Mouse (Mus musculus): Measurements from ENCODE around the gene Gm45233. TPM values are rescaled to one million over a fixed set of nuclear protein-coding genes. Genes with fewer than 3 reads are reported as not detected.
A peak's percentile ranks its signal among the peaks of the same experiment; 100 is the strongest.

Gene Gm45233
- polyA plus RNA-seq, 1 experiment from 2014 or later: 0.38 TPM

GRCm38 (mm10) chr7:43476376-43476775 lies 32.4 kb downstream of the Gm45233 start:
- Histone ChIP-seq H3K27ac (no peak overlapping the region), H3K9ac (no peak overlapping the region), H3K4me1 (0 out of 2 replicates have a peak, but pooled peaks cover 4% of the 10 kb centered on the region), H3K27me3 (peaks cover 53% of the 10 kb centered on the region), H3K4me2 (replicated peaks) (0 out of 2 replicates have a peak overlapping the region, but pooled peaks have one; percentile 13), H3K9me3 (no peaks in the 10 kb centered on the region), H3K36me3 (peaks cover 6% of the 10 kb centered on the region; the same call in 1 of the 2 replicates), H3K4me3 (no peak overlapping the region)
- 6% methylated on average over 13 of the region's 13 CpGs for WGBS
- no peak for ATAC-seq (ENCODE audit: insufficient number of reproducible peaks, insufficient read depth, low FRiP score, low TSS enrichment)

GRCm38 (mm10) chr7:43481191-43481590 lies 37.3 kb downstream of the Gm45233 start:
- Histone ChIP-seq H3K27me3 (peaks cover 31% of the 10 kb centered on the region), H3K27ac (no peak overlapping the region), H3K4me1 (peaks cover 11% of the 10 kb centered on the region; the same call in 1 of the 2 replicates), H3K4me2 (replicated peaks) (no peak overlapping the region), H3K9ac (no peak overlapping the region), H3K36me3 (no peaks in the 10 kb centered on the region), H3K4me3 (no peak overlapping the region), H3K9me3 (no peaks in the 10 kb centered on the region)
- WGBS: 80% methylated on average over 3 of the region's 3 CpGs
- ATAC-seq (ENCODE audit: insufficient number of reproducible peaks, insufficient read depth, low FRiP score, low TSS enrichment): no peak

DNA sequence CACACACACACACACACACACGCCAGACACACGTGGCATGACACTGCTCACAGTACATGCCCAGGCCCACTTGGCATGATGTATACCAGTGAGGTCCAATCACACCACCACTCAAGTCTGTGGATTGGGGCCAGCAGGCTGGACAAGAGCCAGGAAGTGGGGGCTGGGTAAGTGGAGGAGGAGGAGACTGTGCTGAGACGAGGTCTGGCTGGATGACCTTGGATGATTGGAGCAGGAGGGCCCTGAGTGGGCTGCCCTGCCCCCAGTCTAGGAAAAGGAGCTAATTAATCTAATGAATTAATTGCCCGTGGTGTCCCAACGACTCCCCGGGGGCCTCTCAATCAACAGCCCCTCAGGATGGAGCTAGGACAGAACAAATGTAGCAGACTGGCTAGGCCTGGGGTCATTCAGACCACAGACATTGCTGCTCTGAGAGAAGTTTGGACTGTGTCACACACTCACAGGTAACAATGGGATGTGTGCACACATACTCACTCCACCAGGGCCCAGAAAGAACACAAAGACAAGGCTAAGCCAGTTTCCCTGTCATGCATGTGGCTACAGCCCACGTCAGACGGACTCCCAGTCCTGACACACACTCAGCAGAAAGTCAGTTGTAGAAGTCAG lies 38.3 kb downstream of the Gm45233 start:
- no peak for ATAC-seq (ENCODE audit: insufficient number of reproducible peaks, insufficient read depth, low FRiP score, low TSS enrichment)
- 64% methylated on average over 8 of the region's 8 CpGs for whole genome bisulfite sequencing
- Histone ChIP-seq H3K9ac (no peak overlapping the region), H3K4me1 (peaks cover 8% of the 10 kb centered on the region; the same call in 1 of the 2 replicates), H3K4me2 (replicated peaks) (no peak overlapping the region), H3K4me3 (no peak overlapping the region), H3K27me3 (peaks cover 21% of the 10 kb centered on the region), H3K36me3 (no peaks in the 10 kb centered on the region), H3K9me3 (no peaks in the 10 kb centered on the region), H3K27ac (no peak overlapping the region)

GRCm38 (mm10) chr7:43483236-43483635 lies 39.3 kb downstream of the Gm45233 start:
- Histone ChIP-seq H3K9me3 (no peaks in the 10 kb centered on the region), H3K27me3 (peaks cover 10% of the 10 kb centered on the region), H3K36me3 (no peaks in the 10 kb centered on the region), H3K4me2 (replicated peaks) (no peak overlapping the region), H3K4me1 (peaks cover 8% of the 10 kb centered on the region; the same call in 1 of the 2 replicates), H3K27ac (no peak overlapping the region), H3K9ac (no peak overlapping the region), H3K4me3 (no peak overlapping the region)
- 11% methylated on average over 10 of the region's 10 CpGs for WGBS
- no peak for ATAC-seq (ENCODE audit: insufficient number of reproducible peaks, insufficient read depth, low FRiP score, low TSS enrichment)

GRCm38 (mm10) chr7:43488646-43489045 lies 44.7 kb downstream of the Gm45233 start:
- peak overlapping the region; percentile 48; the same call in 1 of the 2 replicates for H3K4me3 ChIP-seq
- H3K9ac ChIP-seq: peak overlapping the region; percentile 7; the same call in 1 of the 2 replicates
- H3K4me1 ChIP-seq: 0 out of 2 replicates have a peak, but pooled peaks cover 14% of the 10 kb centered on the region
- H3K9me3 ChIP-seq: no peaks in the 10 kb centered on the region
- ATAC-seq (ENCODE audit: insufficient number of reproducible peaks, insufficient read depth, low FRiP score, low TSS enrichment): no peak
- H3K27ac ChIP-seq: no peak overlapping the region
- H3K36me3 ChIP-seq: no peaks in the 10 kb centered on the region
- peak overlapping the region; percentile 58; the same call in 1 of the 2 replicates for H3K4me2 ChIP-seq (replicated peaks)
- H3K27me3 ChIP-seq: 0 out of 2 replicates have a peak, but pooled peaks cover 4% of the 10 kb centered on the region
- WGBS: 32% methylated on average over 5 of the region's 5 CpGs

DNA sequence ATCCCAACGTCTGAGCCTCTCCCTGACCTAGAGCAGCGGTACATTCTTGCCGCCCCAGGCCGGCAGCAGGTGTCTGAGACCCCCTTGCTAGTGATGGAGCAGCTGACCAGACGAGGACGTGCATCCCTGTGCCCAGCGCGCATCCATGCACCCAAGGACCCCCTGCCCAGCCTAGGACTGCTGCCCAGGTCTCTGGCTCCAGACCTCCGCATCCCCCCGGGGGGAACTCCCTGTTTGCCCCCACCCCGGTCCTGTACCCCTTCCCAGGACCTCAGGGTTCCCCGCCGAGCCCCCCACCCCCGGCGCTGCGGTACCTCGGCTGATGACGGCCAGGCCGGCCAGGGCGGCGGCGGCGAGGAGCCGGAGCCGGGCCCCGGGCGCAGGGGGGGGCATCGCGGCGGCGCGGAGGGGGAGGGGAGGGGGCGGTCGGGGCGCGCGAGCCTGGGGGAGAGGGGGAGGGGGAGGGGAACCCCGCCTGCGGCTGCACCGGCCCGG lies 45.8 kb downstream of the Gm45233 start, which contains the start of gene Iglon5:
TSS of gene Iglon5 (minus strand) at position 445 of the 495 bp plus-strand sequence.
- H3K27me3 ChIP-seq: 0 out of 2 replicates have a peak, but pooled peaks cover 4% of the 10 kb centered on the region
- H3K36me3 ChIP-seq: no peaks in the 10 kb centered on the region
- WGBS: 1% methylated on average over 14 of the region's 41 CpGs
- no peak within 1 kb of the TSS for H3K27ac ChIP-seq
- ATAC-seq (ENCODE audit: insufficient number of reproducible peaks, insufficient read depth, low FRiP score, low TSS enrichment): peak; percentile 58; the same call in 1 of the 2 replicates
- H3K9me3 ChIP-seq: no peaks in the 10 kb centered on the region
- 0 out of 2 replicates have a peak, but pooled peaks cover 14% of the 10 kb centered on the region for H3K4me1 ChIP-seq
- peak within 1 kb of the TSS; percentile 58 for H3K4me2 ChIP-seq (replicated peaks)
- H3K4me3 ChIP-seq: peak within 1 kb of the TSS; percentile 48
- peak within 1 kb of the TSS; percentile 57 for H3K9ac ChIP-seq

- Histone ChIP-seq H3K4me2 (replicated peaks) (peak overlapping the region; percentile 58), H3K27me3 (peaks cover 7% of the 10 kb centered on the region; the same call in 1 of the 2 replicates), H3K9ac (peak overlapping the region; percentile 57), H3K36me3 (no peaks in the 10 kb centered on the region), H3K4me1 (0 out of 2 replicates have a peak, but pooled peaks cover 14% of the 10 kb centered on the region), H3K9me3 (no peaks in the 10 kb centered on the region), H3K4me3 (peak overlapping the region; percentile 48), H3K27ac (no peak overlapping the region)
- WGBS: 0% methylated on average over 11 of the region's 13 CpGs
- peak; percentile 78 for ATAC-seq (ENCODE audit: insufficient number of reproducible peaks, insufficient read depth, low FRiP score, low TSS enrichment)
These were observed 46.3 kb downstream of the Gm45233 start for GRCm38 (mm10) chr7:43490182-43490584.

GRCm38 (mm10) chr7:43490861-43491260 lies 46.9 kb downstream of the Gm45233 start:
- no peak for ATAC-seq (ENCODE audit: insufficient number of reproducible peaks, insufficient read depth, low FRiP score, low TSS enrichment)
- H3K27ac ChIP-seq: no peak overlapping the region
- 0 out of 2 replicates have a peak, but pooled peaks cover 14% of the 10 kb centered on the region for H3K4me1 ChIP-seq
- no peaks in the 10 kb centered on the region for H3K9me3 ChIP-seq
- peaks cover 13% of the 10 kb centered on the region for H3K27me3 ChIP-seq
- no peak overlapping the region for H3K4me2 ChIP-seq (replicated peaks)
- WGBS: 63% methylated on average over 9 of the region's 9 CpGs
- no peak overlapping the region for H3K4me3 ChIP-seq
- H3K9ac ChIP-seq: no peak overlapping the region
- no peaks in the 10 kb centered on the region for H3K36me3 ChIP-seq

- no peak overlapping the region for H3K4me3 ChIP-seq
- H3K27ac ChIP-seq: no peak overlapping the region
- H3K4me2 ChIP-seq (replicated peaks): no peak overlapping the region
- 0 out of 2 replicates have a peak, but pooled peaks cover 4% of the 10 kb centered on the region for H3K9me3 ChIP-seq
- no peak for ATAC-seq (ENCODE audit: insufficient number of reproducible peaks, insufficient read depth, low FRiP score, low TSS enrichment)
- no peaks in the 10 kb centered on the region for H3K4me1 ChIP-seq
- peaks cover 16% of the 10 kb centered on the region for H3K27me3 ChIP-seq
- no peaks in the 10 kb centered on the region for H3K36me3 ChIP-seq
- H3K9ac ChIP-seq: no peak overlapping the region
- 16% methylated on average over 21 of the region's 21 CpGs for WGBS
These were observed 51.6 kb downstream of the Gm45233 start for GRCm38 (mm10) chr7:43495343-43496021.

- ATAC-seq (ENCODE audit: insufficient number of reproducible peaks, insufficient read depth, low FRiP score, low TSS enrichment): no peak
- no peaks in the 10 kb centered on the region for H3K27me3 ChIP-seq
- WGBS: 55% methylated on average over 4 of the region's 4 CpGs
- no peak overlapping the region for H3K4me3 ChIP-seq
- no peak overlapping the region for H3K4me2 ChIP-seq (replicated peaks)
- no peaks in the 10 kb centered on the region for H3K9me3 ChIP-seq
- no peak overlapping the region for H3K27ac ChIP-seq
- no peak overlapping the region for H3K9ac ChIP-seq
- no peaks in the 10 kb centered on the region for H3K36me3 ChIP-seq
- H3K4me1 ChIP-seq: no peaks in the 10 kb centered on the region
These were observed 68.0 kb downstream of the Gm45233 start for GRCm38 (mm10) chr7:43511707-43512478.

GRCm38 (mm10) chr7:43512519-43512918 lies 68.6 kb downstream of the Gm45233 start:
- no peak overlapping the region for H3K9ac ChIP-seq
- H3K9me3 ChIP-seq: no peaks in the 10 kb centered on the region
- no peak overlapping the region for H3K4me2 ChIP-seq (replicated peaks)
- no peak overlapping the region for H3K27ac ChIP-seq
- ATAC-seq (ENCODE audit: insufficient number of reproducible peaks, insufficient read depth, low FRiP score, low TSS enrichment): no peak
- WGBS: 58% methylated on average over 4 of the region's 4 CpGs
- no peaks in the 10 kb centered on the region for H3K4me1 ChIP-seq
- H3K27me3 ChIP-seq: no peaks in the 10 kb centered on the region
- H3K4me3 ChIP-seq: no peak overlapping the region
- H3K36me3 ChIP-seq: no peaks in the 10 kb centered on the region

Measured in embryonic facial prominence, embryonic 12.5 days (tissue).